Mouse (Mus musculus) liver, embryonic 16.5 days (tissue): Measurements from ENCODE around the gene Eea1. TPM values are rescaled to one million over a fixed set of nuclear protein-coding genes. Genes with fewer than 3 reads are reported as not detected.

Experiments
- ATAC-seq: fragments of 200-750 bp; cut with Nextera tagmentation; 2 replicates; pipeline ENCODE4 v1.8.0; 2017; ENCODE audit warnings: low read depth, mild to moderate bottlenecking, moderate number of reproducible peaks, moderate library complexity
- H3K27ac ChIP-seq: fragments of 300-500 bp; sonication (generic); 2 replicates; pipeline ENCODE4 v1.5.1; 2014; ENCODE audit warnings: mild to moderate bottlenecking, low read length
- H3K27me3 ChIP-seq: fragments of 300-500 bp; sonication (generic); 2 replicates; pipeline ENCODE4 v1.6.1; 2014; ENCODE audit warnings: low read depth, low read length, mixed read lengths; ENCODE audit not compliant: control insufficient read depth, insufficient read depth
- H3K36me3 ChIP-seq: fragments of 300-500 bp; sonication (generic); 2 replicates; pipeline ENCODE4 v1.6.1; 2014; ENCODE audit warnings: mild to moderate bottlenecking; ENCODE audit not compliant: control insufficient read depth, insufficient read depth
- H3K4me1 ChIP-seq: fragments of 300-500 bp; sonication (generic); 2 replicates; pipeline ENCODE4 v1.6.1; 2014; ENCODE audit warnings: low read depth, low read length, mixed read lengths; ENCODE audit not compliant: control insufficient read depth
- H3K4me2 ChIP-seq: fragments of 300-500 bp; sonication (generic); 2 replicates; pipeline ENCODE4 v1.6.1; 2014; ENCODE audit warnings: low read depth, low read length, mixed read lengths
- H3K4me3 ChIP-seq: fragments of 300-500 bp; sonication (generic); 2 replicates; pipeline ENCODE4 v1.5.1; 2014; ENCODE audit warnings: low read depth, mild to moderate bottlenecking, low read length
- H3K9ac ChIP-seq: fragments of 300-500 bp; sonication (generic); 2 replicates; pipeline ENCODE4 v1.6.1; 2014; ENCODE audit warnings: low read depth, low read length
- H3K9me3 ChIP-seq: fragments of 300-500 bp; sonication (generic); replicated peaks from 2 replicates; pipeline ENCODE4 v1.6.1; 2016; ENCODE audit warnings: low read length; ENCODE audit not compliant: control insufficient read depth
- WGBS: fragments of 180-500 bp; shearing (Covaris S2); extraction: QIAGEN DNeasy Blood & Tissue Kit; methylation state at CpG from one replicate; pipeline ENCODE4 v1.1.7; 2014; ENCODE audit not compliant: insufficient replicate concordance; 5-methylcytosine and 5-hydroxymethylcytosine counted together
- polyA plus RNA-seq: library from polyadenylated mRNA; unstranded; fragments of >200 nt; fragmentation: Nextera tagmentation; extraction: Ambion mirVana; gene quantifications from 2 replicates; pipeline ENCODE4 v1.2.1, GENCODE M21; 2015

Gene Eea1
- 7.5 and 7.8 TPM in 2 replicates for polyA plus RNA-seq

GRCm38 (mm10) chr10:95940046-95940900, at the start of gene Eea1:
Gene Eea1, plus strand, starts transcription at chr10:95940650.
- under 1% methylated on average over 40 of the region's 59 CpGs for WGBS
- Histone ChIP-seq H3K27ac (peak within 1 kb of the TSS; percentile 93), H3K4me3 (peak within 1 kb of the TSS; percentile 85), H3K9ac (peak within 1 kb of the TSS; percentile 86), H3K27me3 (no peaks in the 10 kb centered on the region), H3K36me3 (no peaks in the 10 kb centered on the region; the same call in 1 of the 2 replicates), H3K4me1 (peaks cover 17% of the 10 kb centered on the region), H3K9me3 (no peaks in the 10 kb centered on the region), H3K4me2 (peak within 1 kb of the TSS; percentile 82)
- ATAC-seq: peak; percentile 94

- no peak for ATAC-seq
- no peak overlapping the region for H3K27ac ChIP-seq
- H3K36me3 ChIP-seq: no peaks in the 10 kb centered on the region
- H3K4me3 ChIP-seq: no peak overlapping the region
- no peaks in the 10 kb centered on the region for H3K9me3 ChIP-seq
- no peak overlapping the region for H3K4me2 ChIP-seq
- no peak overlapping the region for H3K9ac ChIP-seq
- H3K27me3 ChIP-seq: no peaks in the 10 kb centered on the region; the same call in 1 of the 2 replicates
- 54% methylated on average over 7 of the region's 7 CpGs for WGBS
- H3K4me1 ChIP-seq: no peaks in the 10 kb centered on the region; the same call in 1 of the 2 replicates
These were observed 49.1 kb upstream of the Eea1 start for GRCm38 (mm10) chr10:95891214-95891960.

- Histone ChIP-seq H3K27me3 (no peaks in the 10 kb centered on the region; the same call in 1 of the 2 replicates), H3K27ac (no peak overlapping the region), H3K36me3 (no peaks in the 10 kb centered on the region), H3K4me1 (no peaks in the 10 kb centered on the region; the same call in 1 of the 2 replicates), H3K9me3 (no peaks in the 10 kb centered on the region), H3K9ac (no peak overlapping the region), H3K4me3 (no peak overlapping the region), H3K4me2 (no peak overlapping the region)
- no peak for ATAC-seq
- 56% methylated on average over 9 of the region's 9 CpGs for WGBS
These were observed 48.3 kb upstream of the Eea1 start for GRCm38 (mm10) chr10:95892132-95892531.

GRCm38 (mm10) chr10:95893291-95893932, 47.0 kb upstream of the Eea1 start:
- Histone ChIP-seq H3K4me3 (no peak overlapping the region), H3K27me3 (no peaks in the 10 kb centered on the region; the same call in 1 of the 2 replicates), H3K4me2 (no peak overlapping the region), H3K36me3 (no peaks in the 10 kb centered on the region), H3K27ac (no peak overlapping the region), H3K9ac (no peak overlapping the region), H3K9me3 (no peaks in the 10 kb centered on the region), H3K4me1 (no peaks in the 10 kb centered on the region; the same call in 1 of the 2 replicates)
- ATAC-seq: no peak
- WGBS: 75% methylated on average over 14 of the region's 14 CpGs

DNA sequence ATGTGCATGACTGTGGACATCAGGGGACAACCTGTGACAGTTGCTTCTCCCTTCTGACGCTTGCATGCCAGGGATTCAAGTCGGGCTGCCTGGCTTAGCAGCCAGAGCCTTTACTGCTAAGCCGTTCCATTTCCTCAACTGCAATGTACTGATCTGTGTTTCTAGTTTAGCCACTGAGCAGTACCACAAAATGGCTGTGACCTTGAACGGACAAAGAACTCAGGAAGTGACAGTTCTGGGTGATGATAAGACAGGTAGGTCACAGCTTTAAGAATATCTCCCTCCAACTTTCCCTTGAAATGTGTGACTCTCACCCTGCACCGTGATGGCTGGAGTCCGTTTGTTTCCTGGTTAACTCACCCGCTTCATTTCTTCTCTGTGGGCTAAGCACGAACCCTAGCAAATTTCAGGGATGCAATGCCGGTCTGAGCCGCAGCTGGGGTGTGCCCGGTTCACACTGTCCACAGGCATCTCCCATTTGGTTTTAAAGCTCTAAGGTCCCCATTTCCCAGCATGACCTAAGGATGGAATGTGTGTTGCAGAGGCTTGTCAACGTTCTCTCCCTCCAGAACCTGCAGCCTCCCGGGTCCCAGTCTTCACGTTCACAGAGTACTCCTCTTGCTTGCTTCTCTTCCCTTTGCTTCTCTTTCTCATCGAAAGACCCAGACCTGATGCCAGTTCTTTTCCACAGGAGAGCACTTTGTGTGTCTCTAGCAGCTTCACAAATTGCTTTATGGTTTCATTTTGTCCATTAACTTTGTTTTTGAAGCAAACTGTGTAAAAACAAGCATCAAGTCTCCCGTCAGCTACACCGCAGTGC, 46.2 kb upstream of the Eea1 start:
- H3K9me3 ChIP-seq: no peaks in the 10 kb centered on the region
- H3K9ac ChIP-seq: no peak overlapping the region
- no peaks in the 10 kb centered on the region; the same call in 1 of the 2 replicates for H3K27me3 ChIP-seq
- no peaks in the 10 kb centered on the region; the same call in 1 of the 2 replicates for H3K4me1 ChIP-seq
- H3K4me3 ChIP-seq: peak overlapping the region; percentile 36
- ATAC-seq: no peak
- no peak overlapping the region for H3K27ac ChIP-seq
- H3K36me3 ChIP-seq: no peaks in the 10 kb centered on the region
- peak overlapping the region; percentile 52 for H3K4me2 ChIP-seq
- WGBS: 18% methylated on average over 17 of the region's 17 CpGs

- no peak for ATAC-seq
- Histone ChIP-seq H3K9ac (no peak overlapping the region), H3K4me1 (no peaks in the 10 kb centered on the region; the same call in 1 of the 2 replicates), H3K27ac (no peak overlapping the region), H3K4me3 (peak overlapping the region; percentile 36), H3K27me3 (no peaks in the 10 kb centered on the region), H3K9me3 (no peaks in the 10 kb centered on the region), H3K36me3 (no peaks in the 10 kb centered on the region), H3K4me2 (peak overlapping the region; percentile 52)
- 30% methylated on average over 10 of the region's 10 CpGs for WGBS
These were observed 45.5 kb upstream of the Eea1 start for GRCm38 (mm10) chr10:95894856-95895386.

- WGBS: 39% methylated on average over 5 of the region's 5 CpGs
- H3K27me3 ChIP-seq: no peaks in the 10 kb centered on the region
- H3K36me3 ChIP-seq: no peaks in the 10 kb centered on the region
- no peaks in the 10 kb centered on the region; the same call in 1 of the 2 replicates for H3K4me1 ChIP-seq
- no peaks in the 10 kb centered on the region for H3K9me3 ChIP-seq
- no peak for ATAC-seq
- H3K27ac ChIP-seq: no peak overlapping the region
- H3K4me2 ChIP-seq: no peak overlapping the region
- H3K9ac ChIP-seq: no peak overlapping the region
- no peak overlapping the region for H3K4me3 ChIP-seq
These were observed 41.8 kb upstream of the Eea1 start for GRCm38 (mm10) chr10:95898471-95899154.
